Mouse (Mus musculus): ENCODE results near the gene Rps29.

The Rps29 gene

DNA sequence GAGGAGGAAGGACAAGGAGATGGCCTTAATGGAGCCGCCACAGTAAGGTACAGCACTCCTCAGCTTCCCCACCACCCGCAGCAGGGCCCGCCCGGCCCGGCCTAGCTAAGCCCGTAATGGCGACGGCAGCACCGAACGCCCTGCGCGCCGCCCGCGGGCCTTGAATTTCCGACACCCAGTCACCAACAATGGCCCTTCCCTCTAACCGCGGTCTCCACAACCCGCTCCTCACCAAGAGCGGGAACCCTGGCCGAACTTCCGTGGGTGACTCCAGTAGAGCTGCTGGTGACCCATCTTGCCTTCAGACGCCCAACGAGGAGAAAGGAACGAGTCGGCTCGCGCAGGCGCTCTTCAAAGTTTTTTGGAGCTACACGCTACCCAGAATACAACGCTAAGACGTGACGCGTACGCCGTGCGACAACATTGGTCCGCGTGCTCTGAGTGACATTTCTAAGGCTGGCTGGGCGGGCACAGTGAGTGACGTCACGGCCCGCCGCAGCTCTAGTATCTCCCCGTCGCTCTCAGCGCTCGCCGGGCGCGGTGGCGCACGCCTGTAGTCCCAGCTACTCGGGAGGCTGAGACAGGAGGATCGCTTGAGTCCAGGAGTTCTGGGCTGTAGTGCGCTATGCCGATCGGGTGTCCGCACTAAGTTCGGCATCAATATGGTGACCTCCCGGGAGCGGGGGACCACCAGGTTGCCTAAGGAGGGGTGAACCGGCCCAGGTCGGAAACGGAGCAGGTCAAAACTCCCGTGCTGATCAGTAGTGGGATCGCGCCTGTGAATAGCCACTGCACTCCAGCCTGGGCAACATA lies at the start of gene Rps29:
Gene Rps29 (minus strand): TSS at position 422 of the 813 bp plus-strand sequence.
- peak; percentile 100 for DNase-seq

- no peak for DNase-seq
Measured at GRCm38 (mm10) chr12:69208520-69208919, 49.5 kb upstream of the Rps29 start.

- no peak for DNase-seq
Measured at GRCm38 (mm10) chr12:69207926-69208325, 48.9 kb upstream of the Rps29 start.

GRCm38 (mm10) chr12:69207396-69207795 lies 48.4 kb upstream of the Rps29 start:
- DNase-seq, result no peak

DNA sequence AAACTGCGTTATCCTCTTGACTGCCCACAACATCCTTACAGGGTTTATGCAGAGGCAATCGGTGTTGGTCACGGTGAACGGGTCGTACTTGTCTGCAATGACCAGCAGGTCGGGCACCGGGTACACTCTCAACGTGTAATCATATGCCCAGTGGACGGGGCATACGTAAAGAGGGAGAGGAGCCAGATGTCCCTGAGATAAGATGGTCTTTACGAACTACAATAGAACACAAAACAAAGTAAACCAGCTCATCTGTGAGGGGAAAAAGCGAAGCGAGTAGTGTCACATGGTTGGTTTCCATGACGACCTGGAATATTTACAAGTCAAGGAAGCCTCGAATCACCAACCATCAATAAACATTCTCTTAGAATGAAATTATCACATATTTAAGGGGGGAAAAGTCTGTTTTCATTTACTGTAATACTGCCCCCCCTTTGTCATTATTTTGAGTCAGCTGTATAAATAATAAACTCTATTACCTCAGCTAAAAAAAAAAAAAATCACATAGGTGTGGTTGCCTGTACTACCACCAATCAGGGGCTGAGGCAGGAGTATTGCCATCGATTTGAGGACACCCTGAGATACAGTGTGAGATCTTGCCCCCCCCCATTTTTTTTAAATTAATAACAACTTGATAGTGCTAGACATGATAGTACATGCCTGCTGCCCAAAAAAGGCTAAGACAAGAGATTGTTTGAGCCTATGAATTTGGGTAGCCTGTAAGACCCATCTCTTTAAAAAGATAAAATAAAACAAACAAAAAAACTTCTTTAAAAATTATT lies 45.3 kb upstream of the Rps29 start, which contains the start of gene Gm49384:
Gene Gm49384 (minus strand): TSS at position 216 of the 782 bp plus-strand sequence.
- peak; percentile 43 for DNase-seq

DNA sequence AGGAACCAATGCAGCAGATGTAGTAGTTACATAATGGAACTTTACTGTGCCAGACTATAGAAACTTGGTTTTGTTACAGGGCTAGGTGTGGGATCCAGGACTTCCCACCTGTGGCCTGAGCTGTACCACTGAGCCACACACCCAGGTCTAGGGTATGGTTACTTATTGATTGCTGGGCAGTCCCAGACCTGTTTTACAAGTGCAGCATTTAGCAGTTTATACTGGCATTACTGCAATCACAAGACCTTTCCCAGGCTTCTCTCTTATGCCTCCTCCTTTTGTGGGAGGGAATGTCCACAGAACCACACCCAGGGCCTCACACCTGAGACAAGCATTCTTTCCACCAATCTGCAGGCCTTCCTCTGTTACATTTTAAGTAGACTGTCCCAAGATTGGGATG lies 40.0 kb upstream of the Rps29 start:
- DNase-seq, result no peak

GRCm38 (mm10) chr12:69198164-69198535 lies 39.2 kb upstream of the Rps29 start, which contains the start of gene Dnaaf2:
Gene Dnaaf2, minus strand, starts transcription at chr12:69198429.
- DNase-seq, result peak; percentile 84

DNA sequence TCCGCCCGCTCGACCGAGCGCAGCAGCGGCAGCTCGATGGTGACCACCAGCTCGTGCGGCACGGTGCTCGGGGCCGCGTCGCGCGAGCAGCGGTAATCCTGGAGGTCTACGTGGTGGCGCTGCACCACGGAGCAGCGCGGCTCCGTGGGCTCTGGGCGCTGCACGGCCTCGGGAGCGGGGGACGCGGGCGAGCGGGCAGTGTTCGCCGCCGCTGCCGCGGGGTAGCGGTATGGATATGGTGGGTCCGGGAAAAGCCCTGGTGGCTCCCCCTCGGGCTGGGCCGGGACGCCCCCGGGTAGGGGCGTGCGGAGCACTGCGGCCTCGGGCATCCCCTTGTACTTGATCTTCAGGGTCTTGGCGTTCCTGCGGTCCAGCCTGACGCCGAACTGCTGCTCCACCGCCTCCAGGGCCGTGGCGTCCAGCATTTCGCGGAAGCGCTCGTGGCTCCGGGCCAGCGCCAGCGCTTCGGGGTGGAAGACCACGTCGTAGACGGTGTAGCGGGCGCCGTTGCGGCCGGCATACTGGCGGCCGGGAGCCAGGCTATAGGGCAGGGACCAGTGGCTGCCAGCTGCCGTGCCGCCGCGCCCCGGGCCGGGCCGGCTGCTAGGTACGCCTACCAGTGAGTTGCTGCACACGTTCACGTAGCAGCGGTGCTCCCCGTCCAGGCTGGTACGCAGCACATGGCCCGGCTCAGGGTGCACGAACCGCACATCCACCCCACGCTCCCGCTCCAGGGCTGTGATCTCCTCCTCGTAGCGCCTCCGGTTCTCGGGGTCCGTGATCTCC lies 38.6 kb upstream of the Rps29 start:
- DNase-seq, result peak; percentile 67

GRCm38 (mm10) chr12:69196444-69197377 lies 37.7 kb upstream of the Rps29 start, which contains the start of gene Gm49383:
Gene Gm49383, minus strand, starts transcription at chr12:69197104.
- peak; percentile 93 for DNase-seq

DNA sequence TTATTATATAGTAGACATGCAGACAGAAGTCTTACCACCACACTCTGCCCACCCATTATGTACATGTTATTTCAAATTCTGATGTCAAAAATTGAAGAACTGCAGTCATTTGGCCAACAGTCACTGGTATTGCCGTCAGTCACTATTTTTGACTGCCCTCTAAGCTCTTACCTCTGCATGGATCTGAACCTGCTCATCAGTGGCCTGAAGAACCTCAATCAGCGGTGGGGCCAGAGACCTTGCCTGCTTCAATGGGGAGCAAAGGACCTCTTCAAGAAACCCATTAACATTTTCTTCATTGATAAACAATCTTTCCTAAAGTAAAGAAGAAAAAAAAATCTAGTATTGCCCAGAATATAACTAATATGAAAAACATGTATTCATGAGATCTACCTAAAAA lies 33.7 kb upstream of the Rps29 start:
- no peak for DNase-seq

DNA sequence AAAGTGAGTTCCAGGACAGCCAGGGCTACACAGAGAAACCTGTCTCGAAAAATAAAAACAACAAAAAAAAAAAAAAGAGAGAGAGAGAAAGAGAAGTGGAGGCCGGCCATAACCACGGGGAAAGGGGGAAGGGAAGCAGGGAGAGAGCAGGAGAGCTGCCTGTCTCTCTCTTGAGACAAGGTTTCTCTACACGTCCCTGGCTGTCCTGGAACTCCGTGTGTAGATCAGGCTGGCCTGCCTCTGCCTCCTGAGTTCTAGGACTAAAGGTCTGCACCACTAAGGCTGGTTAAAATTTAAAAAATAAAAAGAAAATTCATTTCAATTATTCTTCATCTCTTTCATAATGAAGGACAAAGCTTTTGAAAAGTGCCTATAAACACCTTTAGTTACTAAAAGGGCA lies 32.4 kb upstream of the Rps29 start:
- no peak for DNase-seq

GRCm38 (mm10) chr12:69190522-69190921 lies 31.5 kb upstream of the Rps29 start:
- no peak for DNase-seq

GRCm38 (mm10) chr12:69190074-69190473 lies 31.1 kb upstream of the Rps29 start:
- DNase-seq, result no peak

DNA sequence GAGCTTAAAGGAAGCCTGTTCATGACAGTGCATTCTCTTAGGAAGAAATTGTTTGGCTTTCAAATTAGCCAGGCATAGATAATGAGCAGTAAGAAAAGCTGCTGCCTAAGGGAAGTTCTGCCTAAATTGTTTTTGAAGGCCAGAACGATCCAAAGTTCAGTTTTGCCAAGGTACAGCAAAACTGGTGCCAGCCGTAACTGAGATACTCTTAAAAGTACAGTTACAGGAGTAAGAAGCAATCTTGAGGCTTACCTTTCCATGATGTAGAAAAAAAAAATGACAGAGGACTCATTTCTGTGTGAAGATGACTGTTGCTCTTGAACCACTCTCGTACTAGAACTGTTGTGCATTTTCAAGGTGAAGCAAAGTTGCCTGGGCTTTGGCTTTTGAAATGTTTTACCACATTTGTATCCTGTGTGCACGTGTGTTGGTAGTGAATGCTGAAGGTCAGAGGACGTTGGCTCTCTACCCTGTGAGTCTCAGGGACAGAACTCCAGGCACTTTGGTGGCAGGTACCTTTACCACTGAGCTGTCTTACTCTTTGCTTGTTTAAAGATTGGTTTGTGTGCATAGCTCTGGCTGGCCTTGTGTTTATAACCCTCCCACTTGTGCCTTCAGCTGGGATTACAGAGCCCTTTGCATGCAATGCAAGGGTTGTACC lies 28.0 kb upstream of the Rps29 start:
- no peak for DNase-seq

DNA sequence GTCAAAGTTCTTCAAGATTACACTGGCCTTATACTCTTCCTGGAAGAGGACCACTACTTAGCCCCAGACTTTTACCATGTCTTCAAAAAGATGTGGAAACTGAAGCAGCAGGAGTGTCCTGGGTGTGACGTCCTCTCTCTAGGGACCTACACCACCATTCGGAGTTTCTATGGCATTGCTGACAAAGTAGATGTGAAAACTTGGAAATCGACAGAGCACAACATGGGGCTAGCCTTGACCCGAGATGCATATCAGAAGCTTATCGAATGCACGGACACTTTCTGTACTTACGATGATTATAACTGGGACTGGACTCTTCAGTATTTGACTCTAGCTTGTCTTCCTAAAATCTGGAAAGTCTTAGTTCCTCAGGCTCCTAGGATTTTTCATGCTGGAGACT lies 26.4 kb upstream of the Rps29 start:
- DNase-seq, result no peak

- DNase-seq, result peak; percentile 67
Measured at GRCm38 (mm10) chr12:69184342-69185295, 25.6 kb upstream of the Rps29 start.

DNA sequence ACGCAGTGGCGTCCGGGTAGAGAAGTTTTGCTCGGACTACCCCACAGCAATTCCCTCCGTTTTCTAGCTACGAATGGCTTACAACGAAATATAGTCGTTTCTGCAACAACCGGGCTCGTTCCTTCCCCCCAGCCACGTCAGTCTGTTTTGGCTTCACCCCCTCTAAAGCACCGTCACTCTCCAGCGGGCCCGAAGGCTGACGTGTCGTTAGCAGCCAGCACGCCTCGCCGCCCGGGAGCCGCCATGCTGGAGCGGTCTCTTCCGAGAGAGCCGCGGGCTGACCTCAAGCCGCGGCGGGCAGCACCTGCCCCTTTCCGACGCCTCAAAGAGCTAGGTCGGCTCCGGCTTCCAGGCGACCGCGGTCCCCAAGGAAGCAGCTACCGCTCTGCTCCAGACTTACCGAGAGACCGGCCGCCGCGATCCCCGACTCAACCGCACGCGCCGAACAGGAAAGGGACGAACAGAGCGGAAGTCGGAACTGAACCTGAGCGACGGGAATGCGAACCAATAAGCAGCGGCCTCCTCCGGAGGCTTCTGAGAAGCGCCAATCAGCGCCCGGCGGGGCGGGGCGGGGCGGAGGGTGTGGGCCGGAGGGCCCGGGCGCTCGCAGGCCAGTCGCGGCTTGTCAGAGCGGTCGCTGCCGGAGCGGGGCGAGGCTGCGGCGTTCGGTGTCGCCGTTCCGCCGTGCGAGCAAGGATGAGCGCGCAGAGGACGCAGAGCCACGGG lies 24.8 kb upstream of the Rps29 start, which contains the start of the genes Rpl36al and Mgat2:
Gene Rpl36al (minus strand): TSS at position 501 of the 726 bp plus-strand sequence.
Gene Mgat2 (plus strand): TSS at position 575 of the 726 bp plus-strand sequence.
- peak; percentile 99 for DNase-seq

DNA sequence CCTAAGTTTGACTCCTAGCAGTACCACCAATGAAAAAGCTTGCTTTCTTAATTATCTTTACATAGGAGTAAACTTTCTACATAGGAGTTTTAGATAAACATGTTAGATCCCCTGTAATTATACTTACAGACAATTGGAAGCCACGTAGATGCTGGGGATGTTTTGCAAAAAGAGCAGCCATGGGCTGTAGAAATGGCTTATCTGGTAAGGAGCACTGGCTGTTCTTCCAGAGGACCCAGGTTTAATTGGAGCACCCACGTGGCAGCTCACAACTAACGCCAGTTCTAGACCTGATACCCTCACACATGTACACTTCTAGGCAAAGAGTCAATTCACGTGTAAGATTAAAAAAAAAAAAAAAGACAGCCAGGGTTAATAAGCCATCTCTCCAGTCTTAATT lies 22.8 kb upstream of the Rps29 start:
- DNase-seq, result no peak

DNA sequence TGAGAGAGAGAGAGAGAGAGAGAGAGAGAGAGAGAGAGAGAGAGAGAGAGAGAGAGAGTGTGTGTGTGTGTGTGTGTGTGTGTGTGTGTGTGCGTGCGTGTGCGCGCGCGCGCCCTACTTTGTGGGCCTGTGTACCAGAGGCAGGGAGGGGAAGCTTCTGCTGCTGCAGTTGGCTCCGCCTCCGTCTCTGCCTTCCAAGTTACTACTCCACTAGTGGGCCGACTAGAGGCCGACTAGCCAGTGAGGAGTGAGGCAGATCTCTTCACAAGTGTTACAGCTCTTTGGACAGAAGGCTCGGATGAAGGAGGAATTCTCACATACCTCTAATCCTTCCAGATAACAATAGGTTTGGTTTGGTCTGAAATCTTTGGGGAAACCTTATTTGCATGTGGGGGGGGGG lies 20.4 kb upstream of the Rps29 start:
- DNase-seq, result peak; percentile 30

Data from retina, postnatal 1 day (tissue).